Mouse (Mus musculus) small intestine, adult 10 weeks (tissue): ENCODE measurements around the gene Zfp410. TPM values are rescaled to one million over a fixed set of nuclear protein-coding genes. Genes with fewer than 3 reads are reported as not detected.

Experiments used
- polyA plus RNA-seq: library from polyadenylated mRNA; stranded (reverse); fragments of 350-450 nt; fragmentation: Illumina TruSeq; extraction: RNeasy Lipid Tissue Mini Kit (QIAGEN cat#74804); gene quantifications from one replicate; pipeline ENCODE4 v1.2.3, GENCODE M21; 2014; ENCODE audit warnings: low replicate concordance

Gene Zfp410
- 68.5 TPM for polyA plus RNA-seq

DNA sequence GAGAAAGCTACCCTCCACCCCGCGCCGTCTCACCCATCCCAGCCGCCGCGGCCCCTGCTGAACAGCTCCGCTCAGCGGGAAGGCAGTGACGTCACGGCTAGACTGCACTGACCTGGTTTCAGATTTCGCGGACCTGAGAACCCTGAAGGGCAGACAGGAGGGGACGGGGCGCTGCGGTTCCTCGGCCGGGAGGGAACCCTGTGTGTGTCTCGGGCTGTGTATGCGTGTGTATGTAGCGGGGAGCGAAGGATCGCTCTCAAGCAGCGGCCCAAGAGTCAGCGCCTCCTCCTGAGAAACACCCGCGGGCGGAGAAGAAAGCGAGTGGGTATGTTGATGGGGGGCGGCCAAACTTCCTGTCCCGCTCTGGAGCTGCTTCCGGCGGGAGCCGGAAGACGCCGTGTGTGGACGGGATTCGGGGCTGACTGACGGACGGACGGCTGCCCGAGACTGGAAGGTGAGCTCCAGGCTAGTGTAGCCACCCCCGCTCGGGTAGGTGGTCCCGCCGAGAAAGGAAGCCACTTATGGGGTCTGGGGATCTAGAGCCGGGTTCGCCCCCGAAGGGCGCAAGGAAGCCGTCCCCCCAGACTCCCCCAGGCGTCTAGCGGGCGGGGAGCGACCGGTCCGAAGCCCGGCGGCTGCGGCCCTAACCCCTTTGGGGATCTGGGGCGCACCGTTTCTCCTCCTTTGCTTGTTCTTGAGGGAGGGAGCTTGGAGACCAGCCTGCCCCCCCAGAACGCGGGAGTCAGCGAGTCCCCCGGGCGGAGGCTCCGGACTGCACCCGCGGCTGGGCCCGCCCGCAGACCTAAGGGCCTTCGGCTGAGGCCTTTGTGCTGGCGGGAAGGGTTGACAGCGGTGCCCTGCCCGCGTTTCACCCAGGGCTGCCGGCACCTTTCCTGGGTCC, at the start of gene Zfp410:
Gene Zfp410 (plus strand): TSS at position 132 of the 901 bp plus-strand sequence.

GRCm38 (mm10) chr12:84284885-84285592, 31.6 kb upstream of the Zfp410 start, which contains the start of gene Ptgr2:
Gene Ptgr2, plus strand, starts transcription at chr12:84285232.

DNA sequence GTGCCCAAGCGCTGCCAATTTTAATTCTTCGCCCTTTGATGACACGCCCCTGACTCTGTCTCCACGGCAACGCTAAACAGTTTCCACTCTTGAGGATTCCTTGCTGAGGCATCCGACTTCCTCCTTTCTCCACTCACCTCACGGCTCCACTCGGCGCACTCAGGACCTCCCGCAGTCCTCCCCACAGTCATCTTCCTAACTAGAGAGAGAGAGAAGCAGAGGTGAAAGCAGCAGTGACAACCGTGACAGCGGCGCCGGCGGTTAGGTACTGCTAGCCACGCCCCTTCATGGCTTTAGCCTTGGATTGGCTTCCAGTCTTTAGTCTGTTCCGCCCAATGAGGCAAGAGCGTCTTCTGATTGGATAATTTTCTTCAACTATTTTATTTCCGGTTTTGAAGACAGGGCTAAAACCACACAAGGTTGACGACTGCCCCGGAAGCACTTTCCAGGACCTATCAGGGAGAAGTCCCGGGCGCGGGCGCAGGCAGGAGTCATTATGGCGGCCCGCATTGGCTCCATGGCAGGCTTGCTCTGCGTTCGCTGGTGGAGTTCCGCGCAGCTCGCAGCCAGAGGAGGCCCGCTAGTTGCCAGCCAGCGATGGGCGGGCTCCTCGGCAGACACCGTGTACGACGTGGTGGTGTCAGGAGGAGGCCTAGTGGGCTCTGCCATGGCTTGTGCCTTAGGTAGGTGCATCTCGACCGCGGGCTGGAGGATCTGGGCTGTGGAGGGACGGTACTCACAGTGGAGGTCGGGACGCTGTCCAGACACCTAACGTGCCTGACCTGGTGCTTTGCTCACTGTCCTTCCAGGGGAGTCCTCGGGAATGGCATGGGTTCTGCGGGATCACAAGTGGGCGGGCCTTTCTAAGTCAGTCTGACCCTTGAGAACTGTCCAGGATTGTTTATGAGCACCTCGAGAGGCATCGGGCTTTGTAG, 45.2 kb downstream of the Zfp410 start, which contains the start of the genes Coq6 and Fam161b:
Gene Coq6 (plus strand): TSS at position 103 of the 935 bp plus-strand sequence.
Gene Fam161b (minus strand): TSS at position 279 of the 935 bp plus-strand sequence.

Other genes with a start within 250 kb of the Zfp410 start
- gene Acot5, start 247.5 kb upstream of the Zfp410 start, polyA plus RNA-seq, result not detected
- 6.0 TPM for gene Acot6, start 216.2 kb upstream of the Zfp410 start, polyA plus RNA-seq
- gene Dnal1, start 202.5 kb upstream of the Zfp410 start, polyA plus RNA-seq, result 6.5 TPM
- gene Pnma1, start 168.4 kb upstream of the Zfp410 start, polyA plus RNA-seq, result not detected
- gene Elmsan1, start 98.0 kb upstream of the Zfp410 start, polyA plus RNA-seq, result 9.1 TPM
- 119 TPM for gene Ptgr2, start 31.6 kb upstream of the Zfp410 start, polyA plus RNA-seq
- gene Coq6, start 44.8 kb downstream of the Zfp410 start, polyA plus RNA-seq, result 0.85 TPM
- gene Fam161b, start 45.0 kb downstream of the Zfp410 start, polyA plus RNA-seq, result 5.0 TPM
- gene Entpd5, start 92.2 kb downstream of the Zfp410 start, polyA plus RNA-seq, result 222 TPM
- 2.3 TPM for gene Bbof1, start 92.2 kb downstream of the Zfp410 start, polyA plus RNA-seq
- gene Rnf113a2, start 100.3 kb downstream of the Zfp410 start, polyA plus RNA-seq, result 5.7 TPM
- 77.5 TPM for gene Aldh6a1, start 134.2 kb downstream of the Zfp410 start, polyA plus RNA-seq
- 13.1 TPM for gene Lin52, start 134.6 kb downstream of the Zfp410 start, polyA plus RNA-seq